Mouse (Mus musculus) heart, adult 2 months (tissue): ENCODE measurements at regions not wholly inside any gene's neighbourhood (a gene's known extent, or its start where the extent isn't known, plus 50 kb on each side); places are given as distances from the start of the nearest gene placed in this dataset.

Experiments
- CTCF ChIP-seq: fragments of 200-600 bp; IDR thresholded peaks from 2 replicates; pipeline ENCODE4 v1.8.1; 2022; ENCODE audit warnings: antibody characterized with exemption, mild to moderate bottlenecking, moderate library complexity
- EP300 ChIP-seq: fragments of 200-500 bp; IDR thresholded peaks from 2 replicates; pipeline ENCODE4 v1.6.1; 2011; ENCODE audit warnings: low read depth, low read length, control low read depth; ENCODE audit not compliant: insufficient read depth

DNA sequence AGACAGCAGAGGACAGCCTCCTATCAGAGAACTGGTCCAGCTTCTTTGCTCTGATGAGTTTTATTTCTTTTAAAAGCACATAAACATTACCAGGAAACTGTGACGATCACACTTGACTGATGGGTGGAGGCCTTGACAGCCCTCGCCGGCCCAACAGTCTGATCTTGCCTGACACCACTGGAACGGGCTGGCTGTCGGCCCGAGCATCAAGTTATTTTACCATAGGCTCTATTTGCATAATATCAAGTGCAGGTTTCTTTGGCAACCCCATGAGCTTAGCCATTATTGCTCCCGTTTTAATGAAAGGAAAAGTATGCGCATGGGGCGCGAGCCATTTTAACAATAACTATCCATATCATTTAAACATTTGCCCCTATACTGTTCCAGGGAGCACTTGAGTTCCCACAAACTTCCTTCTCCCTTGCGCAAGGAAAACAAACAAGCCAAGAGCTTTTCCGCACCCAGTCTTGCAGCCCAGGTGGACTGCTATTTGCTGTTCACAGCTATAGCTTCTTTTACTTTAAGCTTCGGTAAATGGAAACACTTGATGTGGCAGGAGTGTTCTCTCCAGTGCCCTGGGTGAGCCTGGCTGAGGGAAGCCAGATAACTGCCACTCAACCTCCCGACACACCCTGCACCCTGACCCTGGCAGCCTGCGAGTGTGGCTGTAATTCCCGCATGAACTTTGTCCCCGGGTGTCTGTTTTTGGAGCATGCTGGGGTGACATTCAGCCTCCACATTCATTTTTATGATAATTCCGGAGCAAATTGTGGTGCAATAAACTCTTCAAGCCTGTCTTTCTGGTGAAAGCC lies 71.6 kb downstream of the Tex29 start:
- TF ChIP-seq CTCF, result no peak
- no peak for TF ChIP-seq EP300
